Mouse (Mus musculus): Measurements from ENCODE around the gene Erc2. TPM values are rescaled to one million over a fixed set of nuclear protein-coding genes. Genes with fewer than 3 reads are reported as not detected.
"Not testable (repeated sequence)": the region's sequence is repeated elsewhere in the genome, so short reads cannot be mapped to it uniquely, and the experiment has no call there.

The Erc2 gene
- polyA plus RNA-seq, 1 experiment from 2014 or later = 6.1 TPM

- H3K27ac ChIP-seq = no peak overlapping the region
- H3K4me3 ChIP-seq = no peak overlapping the region
- H3K9me3 ChIP-seq = no peaks in the 10 kb centered on the region
- H3K27me3 ChIP-seq = no peaks in the 10 kb centered on the region
- no peaks in the 10 kb centered on the region for H3K36me3 ChIP-seq
- no peak for ATAC-seq (ENCODE audit: insufficient number of reproducible peaks, low FRiP score, low TSS enrichment, low read depth)
- WGBS = 65% methylated on average over 3 of the region's 3 CpGs
- no peak overlapping the region for H3K4me2 ChIP-seq
- H3K9ac ChIP-seq = no peak overlapping the region
- H3K4me1 ChIP-seq = no peaks in the 10 kb centered on the region
Observed at GRCm38 (mm10) chr14:27847291-27847690, 225.1 kb downstream of the Erc2 start.

DNA sequence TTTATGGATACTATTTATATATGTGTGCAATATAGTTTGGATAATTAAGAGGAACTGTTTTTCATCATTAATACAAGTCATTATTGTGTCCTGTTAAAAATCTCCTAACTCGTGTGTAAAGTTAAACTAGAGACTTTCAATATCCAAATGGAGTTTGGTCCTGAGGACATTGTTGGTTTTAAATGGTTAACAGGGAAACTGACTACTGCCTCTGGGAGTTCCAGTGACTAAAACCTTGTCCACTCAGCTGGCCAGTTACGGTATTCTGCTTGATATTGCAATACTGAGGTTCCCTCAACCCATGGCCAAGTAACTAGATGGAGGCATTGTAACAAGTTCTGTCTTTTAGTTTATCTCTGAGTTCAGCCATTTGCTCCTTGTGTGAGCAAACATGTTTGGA lies 229.0 kb downstream of the Erc2 start:
- no peak for ATAC-seq (ENCODE audit: insufficient number of reproducible peaks, low FRiP score, low TSS enrichment, low read depth)
- no peaks in the 10 kb centered on the region for H3K9me3 ChIP-seq
- no peak overlapping the region for H3K9ac ChIP-seq
- no peaks in the 10 kb centered on the region for H3K36me3 ChIP-seq
- H3K4me3 ChIP-seq = no peak overlapping the region
- no peak overlapping the region for H3K4me2 ChIP-seq
- no peaks in the 10 kb centered on the region for H3K4me1 ChIP-seq
- no peaks in the 10 kb centered on the region for H3K27me3 ChIP-seq
- no peak overlapping the region for H3K27ac ChIP-seq
- 72% methylated on average over 2 of the region's 2 CpGs for WGBS

GRCm38 (mm10) chr14:27852606-27853005 lies 230.4 kb downstream of the Erc2 start:
- no peak overlapping the region for H3K9ac ChIP-seq
- H3K9me3 ChIP-seq = no peaks in the 10 kb centered on the region
- 78% methylated on average over 6 of the region's 6 CpGs for WGBS
- no peak for ATAC-seq (ENCODE audit: insufficient number of reproducible peaks, low FRiP score, low TSS enrichment, low read depth)
- no peak overlapping the region for H3K27ac ChIP-seq
- no peak overlapping the region for H3K4me2 ChIP-seq
- H3K36me3 ChIP-seq = no peaks in the 10 kb centered on the region
- H3K4me3 ChIP-seq = no peak overlapping the region
- no peaks in the 10 kb centered on the region for H3K4me1 ChIP-seq
- no peaks in the 10 kb centered on the region for H3K27me3 ChIP-seq

DNA sequence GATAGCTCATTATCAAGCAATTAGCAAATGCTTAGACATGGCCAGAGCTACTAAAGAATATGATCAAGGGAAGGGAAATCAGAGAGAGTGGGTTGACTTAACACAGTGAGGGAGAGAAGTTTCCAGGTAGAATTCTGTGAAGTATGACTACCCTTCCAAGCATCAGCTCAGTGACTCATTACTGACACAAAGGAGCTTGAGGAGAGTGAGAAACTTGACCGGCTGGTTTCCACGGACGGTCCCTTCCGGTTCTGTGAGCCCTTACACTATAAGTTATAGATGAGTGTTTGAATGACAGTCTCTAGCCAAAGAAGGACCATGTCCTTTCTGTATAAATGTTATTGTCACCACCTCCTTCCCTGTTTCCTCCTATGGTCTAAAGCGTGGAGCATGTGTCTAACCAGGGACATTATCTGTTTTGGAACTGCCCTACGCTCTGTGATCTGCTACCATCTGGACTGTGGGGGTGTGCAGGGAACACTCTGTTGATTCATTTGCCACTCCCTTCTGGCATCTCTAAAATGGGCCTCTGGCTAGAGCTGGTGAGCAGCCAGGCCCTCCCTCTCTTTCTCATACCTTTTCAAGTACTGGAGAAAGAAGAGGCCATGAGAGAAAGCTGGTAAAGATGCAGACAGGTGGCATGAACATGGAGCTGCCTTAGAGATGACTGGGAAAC lies 238.3 kb downstream of the Erc2 start:
- Histone ChIP-seq H3K9ac (no peak overlapping the region), H3K36me3 (no peaks in the 10 kb centered on the region), H3K27me3 (no peaks in the 10 kb centered on the region), H3K4me1 (no peaks in the 10 kb centered on the region), H3K9me3 (no peaks in the 10 kb centered on the region), H3K4me2 (no peak overlapping the region), H3K27ac (no peak overlapping the region), H3K4me3 (no peak overlapping the region)
- ATAC-seq (ENCODE audit: insufficient number of reproducible peaks, low FRiP score, low TSS enrichment, low read depth) = no peak
- 87% methylated on average over 6 of the region's 6 CpGs for WGBS

DNA sequence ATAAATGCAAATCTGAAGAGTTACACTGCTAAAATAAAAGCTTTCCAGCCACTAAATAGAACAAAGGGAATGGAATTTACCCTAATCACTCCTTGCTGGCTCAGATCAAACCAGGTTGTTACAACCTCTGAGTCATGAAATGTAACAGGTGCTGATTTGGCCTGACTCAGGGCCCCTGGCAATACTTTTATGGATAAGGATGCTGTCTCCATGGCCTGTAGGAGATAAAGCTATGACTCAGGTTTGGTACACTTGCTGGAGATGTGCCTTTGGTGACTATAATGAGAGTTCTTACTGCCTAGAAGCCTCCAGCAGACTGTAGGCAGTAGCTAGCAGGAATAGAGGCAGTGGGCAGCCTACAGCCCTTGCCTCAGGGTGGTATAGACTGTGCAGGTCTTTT lies 240.1 kb downstream of the Erc2 start:
- no peaks in the 10 kb centered on the region for H3K27me3 ChIP-seq
- ATAC-seq (ENCODE audit: insufficient number of reproducible peaks, low FRiP score, low TSS enrichment, low read depth) = no peak
- no peaks in the 10 kb centered on the region for H3K9me3 ChIP-seq
- H3K27ac ChIP-seq = no peak overlapping the region
- no peak overlapping the region for H3K4me3 ChIP-seq
- H3K4me2 ChIP-seq = no peak overlapping the region
- no peak overlapping the region for H3K9ac ChIP-seq
- H3K4me1 ChIP-seq = no peaks in the 10 kb centered on the region
- H3K36me3 ChIP-seq = no peaks in the 10 kb centered on the region

DNA sequence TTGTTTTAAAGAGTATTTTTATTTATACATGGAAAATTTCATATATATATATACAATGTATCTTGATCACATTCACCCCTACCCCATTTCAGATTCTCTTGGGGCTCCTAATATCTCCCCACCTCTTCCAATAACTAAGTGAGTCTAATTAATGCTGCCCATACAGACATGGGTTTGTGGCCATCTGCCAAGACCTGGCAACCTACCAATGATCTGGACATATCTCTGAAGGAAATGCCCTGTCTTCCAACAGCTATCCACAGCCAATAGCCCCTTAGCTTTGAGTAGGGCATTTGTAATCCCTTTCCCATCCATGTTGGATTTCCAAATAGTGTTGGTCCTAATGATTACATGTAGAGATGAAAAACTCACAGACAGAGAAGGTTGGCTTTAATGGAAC lies 245.2 kb downstream of the Erc2 start:
- no peaks in the 10 kb centered on the region for H3K9me3 ChIP-seq
- H3K4me3 ChIP-seq = no peak overlapping the region
- H3K36me3 ChIP-seq = no peaks in the 10 kb centered on the region
- no peak overlapping the region for H3K9ac ChIP-seq
- H3K27ac ChIP-seq = no peak overlapping the region
- no peak overlapping the region for H3K4me2 ChIP-seq
- ATAC-seq (ENCODE audit: insufficient number of reproducible peaks, low FRiP score, low TSS enrichment, low read depth) = no peak
- no peaks in the 10 kb centered on the region for H3K4me1 ChIP-seq
- no peaks in the 10 kb centered on the region for H3K27me3 ChIP-seq

DNA sequence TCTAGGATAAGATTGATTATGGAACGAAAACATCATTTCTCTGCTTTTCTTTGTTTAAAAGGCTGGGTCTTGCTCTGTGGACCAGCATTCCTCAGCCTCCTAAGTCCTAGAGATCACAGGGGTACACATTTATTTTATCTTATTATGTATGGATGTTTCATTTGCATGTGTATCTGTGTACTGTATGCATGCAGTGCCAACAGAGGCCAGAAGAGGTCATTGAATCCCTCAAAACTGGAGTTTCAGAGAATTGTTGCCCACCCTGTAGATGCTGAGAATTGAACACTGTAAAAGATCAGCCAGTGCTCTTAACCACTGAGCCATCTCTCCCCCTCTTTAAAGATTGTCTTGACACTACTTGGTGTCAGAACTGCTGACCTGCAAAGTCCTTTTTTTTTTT lies 251.4 kb downstream of the Erc2 start:
- Histone ChIP-seq H3K36me3 (no peaks in the 10 kb centered on the region), H3K4me2 (no peak overlapping the region), H3K27ac (no peak overlapping the region), H3K9ac (no peak overlapping the region), H3K4me3 (no peak overlapping the region), H3K9me3 (no peaks in the 10 kb centered on the region), H3K4me1 (no peaks in the 10 kb centered on the region), H3K27me3 (no peaks in the 10 kb centered on the region)
- ATAC-seq (ENCODE audit: insufficient number of reproducible peaks, low FRiP score, low TSS enrichment, low read depth) = no peak
- 87% methylated on average over 1 of the region's 1 CpGs for WGBS

- H3K27me3 ChIP-seq = no peaks in the 10 kb centered on the region
- H3K4me3 ChIP-seq = no peak overlapping the region
- H3K9me3 ChIP-seq = no peaks in the 10 kb centered on the region
- no peaks in the 10 kb centered on the region for H3K36me3 ChIP-seq
- H3K4me2 ChIP-seq = no peak overlapping the region
- WGBS = 76% methylated on average over 13 of the region's 13 CpGs
- ATAC-seq (ENCODE audit: insufficient number of reproducible peaks, low FRiP score, low TSS enrichment, low read depth) = no peak
- no peak overlapping the region for H3K9ac ChIP-seq
- no peaks in the 10 kb centered on the region for H3K4me1 ChIP-seq
- no peak overlapping the region for H3K27ac ChIP-seq
Observed at GRCm38 (mm10) chr14:27875991-27876411, 253.8 kb downstream of the Erc2 start.

GRCm38 (mm10) chr14:27881972-27882371 lies 259.7 kb downstream of the Erc2 start:
- 50% methylated on average over 5 of the region's 5 CpGs for WGBS
- Histone ChIP-seq H3K9me3 (no peaks in the 10 kb centered on the region), H3K4me2 (no peak overlapping the region), H3K27ac (no peak overlapping the region), H3K4me1 (no peaks in the 10 kb centered on the region), H3K4me3 (no peak overlapping the region), H3K36me3 (no peaks in the 10 kb centered on the region), H3K27me3 (no peaks in the 10 kb centered on the region), H3K9ac (no peak overlapping the region)
- no peak for ATAC-seq (ENCODE audit: insufficient number of reproducible peaks, low FRiP score, low TSS enrichment, low read depth)

- H3K4me2 ChIP-seq, H3K4me3 ChIP-seq: not testable (repeated sequence)
- 88% methylated on average over 5 of the region's 5 CpGs for WGBS
Observed at GRCm38 (mm10) chr14:27886337-27886736, 264.1 kb downstream of the Erc2 start.

DNA sequence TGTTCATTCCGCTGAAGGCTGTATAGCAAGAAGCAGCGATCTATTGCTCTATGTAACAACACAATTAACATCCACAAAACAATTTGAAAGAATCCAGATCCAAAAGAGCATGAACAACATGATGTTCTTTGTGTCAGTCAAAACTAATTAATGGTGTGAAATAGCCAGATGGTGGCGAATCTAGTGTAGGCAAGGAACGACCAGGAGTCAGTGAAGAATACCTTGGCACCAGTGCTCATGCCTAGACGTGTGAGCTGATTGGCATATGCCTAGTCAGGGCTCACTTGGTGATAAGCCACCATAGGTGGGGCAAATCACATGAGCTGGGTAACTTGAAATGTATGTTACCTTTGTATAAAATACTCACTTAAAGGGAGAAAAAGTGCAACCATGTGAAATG lies 265.3 kb downstream of the Erc2 start:
- WGBS = 79% methylated on average over 5 of the region's 5 CpGs
- Histone ChIP-seq H3K9me3 (no peaks in the 10 kb centered on the region), H3K27ac (no peak overlapping the region), H3K4me2 (no peak overlapping the region), H3K9ac (no peak overlapping the region), H3K27me3 (no peaks in the 10 kb centered on the region), H3K36me3 (no peaks in the 10 kb centered on the region), H3K4me1 (no peaks in the 10 kb centered on the region), H3K4me3 (no peak overlapping the region)
- ATAC-seq (ENCODE audit: insufficient number of reproducible peaks, low FRiP score, low TSS enrichment, low read depth) = no peak

More at GRCm38 (mm10) chr14:27886337-27886736, 264.1 kb downstream of the Erc2 start:
- H3K36me3 ChIP-seq; H3K9ac ChIP-seq; H3K27me3 ChIP-seq; H3K4me1 ChIP-seq; H3K9me3 ChIP-seq; ATAC-seq (ENCODE audit: insufficient number of reproducible peaks, low FRiP score, low TSS enrichment, low read depth); H3K27ac ChIP-seq: not testable (repeated sequence)

DNA sequence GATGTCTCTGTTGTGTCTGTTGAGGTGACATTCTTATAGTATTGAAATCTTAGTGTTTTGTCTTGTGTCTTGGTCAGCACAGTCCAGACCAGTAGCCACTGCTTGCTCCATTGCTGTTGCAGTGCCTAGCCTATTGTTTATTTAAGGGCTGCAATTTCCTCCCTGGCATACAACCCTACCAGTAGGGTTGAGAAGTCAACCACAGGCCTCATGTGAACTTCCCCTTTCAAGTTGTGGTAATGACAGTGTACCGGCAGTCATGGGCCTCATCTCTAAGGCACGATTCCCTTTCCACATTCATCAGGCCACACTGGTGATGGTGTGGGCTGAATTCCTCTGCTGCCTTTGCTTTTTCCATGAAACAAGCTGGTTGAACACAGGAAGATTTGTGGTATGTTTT lies 267.4 kb downstream of the Erc2 start:
- Histone ChIP-seq H3K9ac (no peak overlapping the region), H3K27me3 (no peaks in the 10 kb centered on the region), H3K4me3 (no peak overlapping the region), H3K27ac (no peak overlapping the region), H3K9me3 (no peaks in the 10 kb centered on the region), H3K4me2 (no peak overlapping the region), H3K36me3 (no peaks in the 10 kb centered on the region), H3K4me1 (no peaks in the 10 kb centered on the region)
- 71% methylated on average over 2 of the region's 2 CpGs for WGBS
- ATAC-seq (ENCODE audit: insufficient number of reproducible peaks, low FRiP score, low TSS enrichment, low read depth) = no peak

DNA sequence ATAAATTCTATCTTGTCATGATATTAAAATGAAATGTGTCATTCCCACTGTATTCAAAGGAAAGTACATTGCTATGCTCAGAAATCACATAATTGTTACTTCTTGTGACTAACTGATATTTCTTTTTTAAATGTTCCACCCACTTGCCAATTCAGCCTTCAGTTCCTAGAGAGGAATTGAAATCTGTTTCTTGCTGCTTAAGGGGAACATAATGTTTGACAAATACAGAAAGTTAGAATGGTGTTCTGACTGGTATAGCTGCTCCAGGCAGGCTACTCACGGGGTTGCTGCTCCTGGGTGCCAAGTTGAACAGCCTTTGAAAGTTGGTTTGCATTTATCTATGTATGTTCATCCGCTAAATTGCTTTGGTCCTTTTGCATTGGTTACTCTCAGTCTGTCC lies 270.2 kb downstream of the Erc2 start:
- no peak for ATAC-seq (ENCODE audit: insufficient number of reproducible peaks, low FRiP score, low TSS enrichment, low read depth)
- Histone ChIP-seq H3K9me3 (no peaks in the 10 kb centered on the region), H3K9ac (no peak overlapping the region), H3K27me3 (no peaks in the 10 kb centered on the region), H3K4me2 (no peak overlapping the region), H3K36me3 (no peaks in the 10 kb centered on the region), H3K27ac (no peak overlapping the region), H3K4me3 (no peak overlapping the region), H3K4me1 (no peaks in the 10 kb centered on the region)
- WGBS = 85% methylated on average over 2 of the region's 2 CpGs

Measured in limb, embryonic 15.5 days (tissue).